Mouse (Mus musculus) lung, adult 2 months (tissue): ENCODE data around the gene Tmbim7.
"Not testable (repeated sequence)": the region's sequence is repeated elsewhere in the genome, so short reads cannot be mapped to it uniquely, and the experiment has no call there.

Source experiments
- CTCF ChIP-seq: fragments of 200-500 bp; IDR thresholded peaks from 2 replicates; pipeline ENCODE4 v1.5.1; 2011; ENCODE audit warnings: mild to moderate bottlenecking, low read length, control low read depth; ENCODE audit not compliant: insufficient read depth
- POLR2A ChIP-seq: fragments of 200-500 bp; IDR thresholded peaks from 2 replicates; pipeline ENCODE4 v1.6.1; 2011; ENCODE audit warnings: low read depth, mild to moderate bottlenecking, control low read depth, low read length, borderline replicate concordance; ENCODE audit errors: extremely low read depth

DNA sequence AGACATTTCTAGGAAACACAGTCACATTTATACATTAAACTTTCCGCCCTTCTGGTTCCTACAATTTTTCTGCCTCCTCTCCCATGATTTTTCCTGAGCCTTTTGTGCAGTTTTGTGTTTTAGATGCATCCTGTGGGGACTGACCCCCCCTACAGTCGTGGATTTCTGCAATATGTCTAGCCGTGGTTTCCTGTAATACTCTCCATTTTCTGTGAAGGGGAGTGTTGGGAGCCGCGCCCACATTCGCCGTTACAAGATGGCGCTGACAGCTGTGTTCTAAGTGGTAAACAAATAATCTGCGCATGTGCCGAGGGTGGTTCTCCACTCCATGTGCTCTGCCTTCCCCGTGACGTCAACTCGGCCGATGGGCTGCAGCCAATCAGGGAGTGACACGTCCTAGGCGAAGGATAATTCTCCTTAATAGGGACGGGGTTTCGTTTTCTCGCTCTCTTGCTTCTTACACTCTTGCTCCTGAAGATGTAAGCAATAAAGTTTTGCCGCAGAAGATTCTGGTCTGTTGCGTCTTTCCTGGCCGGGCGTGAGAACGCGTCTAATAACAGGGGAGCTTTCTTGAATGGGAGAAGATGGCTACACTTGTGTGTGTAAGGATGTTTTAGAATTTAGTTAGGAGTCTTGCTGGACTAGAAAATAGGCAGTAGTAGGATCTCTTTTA lies 2.1 kb downstream of the Tmbim7 start:
- TF ChIP-seq POLR2A, CTCF: not testable (repeated sequence)
